Mouse (Mus musculus) bone marrow macrophage, adult 2 months (primary cell): ENCODE results near the gene Prss33.

Experiments used
- CTCF ChIP-seq: IDR thresholded peaks from 2 replicates; pipeline ENCODE4 v1.5.1; 2012; ENCODE audit warnings: low read depth, mild to moderate bottlenecking, low read length, moderate library complexity
- POLR2A ChIP-seq: IDR thresholded peaks from 2 replicates; pipeline ENCODE4 v1.6.1; 2012; ENCODE audit warnings: mild to moderate bottlenecking, low read depth, low read length, borderline replicate concordance

DNA sequence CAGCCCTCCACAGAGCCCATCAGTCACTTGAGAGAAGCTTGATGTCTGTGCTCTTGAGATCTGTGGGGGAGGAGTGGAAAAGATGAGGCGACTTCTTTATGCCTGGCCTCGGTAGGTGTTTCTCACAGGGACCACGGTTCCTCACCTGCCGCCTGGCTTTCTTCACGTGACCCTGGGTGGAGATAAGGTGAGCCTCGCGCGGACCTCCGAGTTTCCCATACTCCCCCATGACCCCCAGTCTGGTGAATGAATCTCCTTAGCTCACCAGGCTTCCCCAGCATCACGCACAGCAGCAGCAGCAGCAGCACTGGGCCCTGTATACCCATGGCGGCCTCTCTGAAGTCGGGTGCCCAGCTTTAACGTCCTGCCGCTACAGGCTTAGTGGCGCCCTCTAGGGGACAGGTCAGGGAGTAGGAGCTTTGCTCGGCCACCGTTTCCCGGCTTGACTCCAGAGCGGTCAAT is 8.0 kb upstream of the Prss33 start, which contains the start of the genes Prss32 and Prss41:
- TF ChIP-seq CTCF, result peak; percentile 59; the same call in 1 of the 2 replicates
- TF ChIP-seq POLR2A, result no peak
